Mouse (Mus musculus): ENCODE measurements around the gene 2410004B18Rik. TPM values are rescaled to one million over a fixed set of nuclear protein-coding genes. Genes with fewer than 3 reads are reported as not detected.

2410004B18Rik gene
- polyA plus RNA-seq, 1 experiment: 23.2 TPM

DNA sequence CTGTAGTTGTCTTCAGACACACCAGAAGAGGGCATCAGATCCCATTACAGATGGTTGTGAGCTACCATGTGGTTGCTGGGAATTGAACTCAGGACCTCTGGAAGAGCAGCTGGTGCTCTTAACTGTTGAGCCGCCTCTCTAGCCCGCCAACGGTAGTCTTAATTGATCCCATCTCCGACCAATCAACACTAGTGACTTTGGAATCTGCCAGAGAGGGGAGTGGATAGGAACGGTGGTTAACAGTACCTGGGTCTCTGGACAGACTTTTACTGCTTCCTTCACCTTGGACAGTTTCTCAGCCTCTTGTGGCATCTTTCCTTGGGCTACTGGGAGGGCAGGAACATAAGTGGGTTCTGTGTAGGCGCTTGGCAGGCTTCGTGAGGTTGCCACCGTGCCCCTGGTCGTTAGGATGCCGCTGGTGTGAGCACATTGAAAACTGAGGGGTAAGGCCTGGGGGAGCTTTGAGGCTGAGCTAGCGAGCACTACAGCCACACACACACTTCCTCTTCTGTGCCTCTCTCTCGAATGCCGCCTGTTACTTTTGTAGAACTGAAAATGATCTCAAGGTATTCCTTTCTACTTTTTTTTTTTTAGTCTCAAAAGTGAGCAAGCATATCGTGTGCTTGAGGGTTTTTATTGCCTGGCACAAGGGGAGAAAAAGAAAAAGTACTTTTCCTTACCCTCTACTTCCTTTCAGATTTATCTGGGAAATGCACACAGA lies 55.8 kb downstream of the 2410004B18Rik start:
- no peak for TF ChIP-seq CTCF (IDR thresholded peaks at IDR 0.05; ENCODE audit: low read depth, low read length)
- no peak for TF ChIP-seq POLR2A (IDR thresholded peaks at IDR 0.05; ENCODE audit: borderline replicate concordance, low read depth, low read length)
- no peak overlapping the region for H3K4me3 ChIP-seq (ENCODE audit: insufficient read depth, low read length)
- no peak overlapping the region for H3K27ac ChIP-seq (ENCODE audit: insufficient read depth, low read depth, low read length)

More for the DNA sequence above, 55.8 kb downstream of the 2410004B18Rik start:
- H3K4me1 ChIP-seq (ENCODE audit: control insufficient read depth, insufficient read depth, low read length): no peaks in the 10 kb centered on the region

Other genes with a start within 250 kb of the 2410004B18Rik start
- 0.67 and 1.6 TPM in 2 replicates for gene Ddah1, start 179.3 kb upstream of the 2410004B18Rik start, polyA plus RNA-seq (2012; ENCODE audit: insufficient read depth, insufficient read length, missing spikeins)
- 85.5 and 92.5 TPM in 2 replicates for gene Bcl10, start 15.2 kb upstream of the 2410004B18Rik start, polyA plus RNA-seq (2012; ENCODE audit: insufficient read depth, insufficient read length, missing spikeins)
- 0.24 TPM in 1 of 2 replicates, not detected in the other for gene Syde2, start 49.9 kb downstream of the 2410004B18Rik start, polyA plus RNA-seq (2012; ENCODE audit: insufficient read depth, insufficient read length, missing spikeins)
- not detected in 2 replicates for gene Wdr63, start 170.1 kb downstream of the 2410004B18Rik start, polyA plus RNA-seq (2012; ENCODE audit: insufficient read depth, insufficient read length, missing spikeins)
- gene Mcoln3, start 179.4 kb downstream of the 2410004B18Rik start, polyA plus RNA-seq (2012; ENCODE audit: insufficient read depth, insufficient read length, missing spikeins): 4.7 and 6.5 TPM in 2 replicates
- gene Mcoln2, start 211.8 kb downstream of the 2410004B18Rik start, polyA plus RNA-seq (2012; ENCODE audit: insufficient read depth, insufficient read length, missing spikeins): 33.5 and 35.3 TPM in 2 replicates

All from bone marrow macrophage, adult 2 months (primary cell).